Mouse (Mus musculus): Measurements from ENCODE around the gene BC029722. TPM values are rescaled to one million over a fixed set of nuclear protein-coding genes. Genes with fewer than 3 reads are reported as not detected.

Gene BC029722
- polyA plus RNA-seq (2012; rRNA removed), result 72.8 and 81.5 TPM in 2 replicates

- Histone ChIP-seq H3K27me3 (ENCODE audit: control insufficient read depth, insufficient read depth, low read length) (no peaks in the 10 kb centered on the region), H3K4me1 (ENCODE audit: control insufficient read depth, insufficient read depth, low read length) (peaks cover 41% of the 10 kb centered on the region), H3K27ac (ENCODE audit: insufficient read depth, low read length) (peak within 1 kb of the TSS; percentile 85), H3K4me3 (replicated peaks; ENCODE audit: insufficient read depth, low read depth, low read length) (peak within 1 kb of the TSS; percentile 55)
- DNase-seq, result no peak
- TF ChIP-seq POLR2A (IDR thresholded peaks at IDR 0.05; ENCODE audit: borderline replicate concordance, insufficient read depth, low read length), result no peak
- TF ChIP-seq CTCF (IDR thresholded peaks at IDR 0.05; ENCODE audit: borderline replicate concordance, insufficient read depth, low read depth, low read length), result no peak
Measured at GRCm38 (mm10) chr2:155819392-155819448, at the start of gene BC029722. TSS of gene BC029722 (minus strand) at chr2:155819426.

GRCm38 (mm10) chr2:155868320-155868719 is 49.1 kb upstream of the BC029722 start:
- WGBS, result 97% methylated on average over 8 of the region's 8 CpGs
- H3K27me3 ChIP-seq (ENCODE audit: control insufficient read depth, insufficient read depth, low read length), result no peaks in the 10 kb centered on the region
- DNase-seq, result no peak
- TF ChIP-seq POLR2A (IDR thresholded peaks at IDR 0.05; ENCODE audit: borderline replicate concordance, insufficient read depth, low read length) (no peak), CTCF (IDR thresholded peaks at IDR 0.05; ENCODE audit: borderline replicate concordance, insufficient read depth, low read depth, low read length) (no peak)
- no peak overlapping the region for H3K4me3 ChIP-seq (replicated peaks; ENCODE audit: insufficient read depth, low read depth, low read length)
- H3K27ac ChIP-seq (ENCODE audit: insufficient read depth, low read length), result no peak overlapping the region
- peaks cover 13% of the 10 kb centered on the region; the same call in 1 of the 2 replicates for H3K4me1 ChIP-seq (ENCODE audit: control insufficient read depth, insufficient read depth, low read length)

- 60% methylated on average over 11 of the region's 11 CpGs for WGBS
- DNase-seq, result no peak
- Histone ChIP-seq H3K27me3 (ENCODE audit: control insufficient read depth, insufficient read depth, low read length) (no peaks in the 10 kb centered on the region), H3K27ac (ENCODE audit: insufficient read depth, low read length) (no peak overlapping the region), H3K4me1 (ENCODE audit: control insufficient read depth, insufficient read depth, low read length) (no peaks in the 10 kb centered on the region), H3K4me3 (replicated peaks; ENCODE audit: insufficient read depth, low read depth, low read length) (no peak overlapping the region)
- TF ChIP-seq POLR2A (IDR thresholded peaks at IDR 0.05; ENCODE audit: borderline replicate concordance, insufficient read depth, low read length), result no peak
Measured at GRCm38 (mm10) chr2:155863301-155863867, 44.2 kb upstream of the BC029722 start.

- Histone ChIP-seq H3K27me3 (ENCODE audit: control insufficient read depth, insufficient read depth, low read length) (no peaks in the 10 kb centered on the region), H3K4me3 (replicated peaks; ENCODE audit: insufficient read depth, low read depth, low read length) (no peak overlapping the region), H3K4me1 (ENCODE audit: control insufficient read depth, insufficient read depth, low read length) (no peaks in the 10 kb centered on the region), H3K27ac (ENCODE audit: insufficient read depth, low read length) (no peak overlapping the region)
- 74% methylated on average over 13 of the region's 13 CpGs for WGBS
- DNase-seq, result no peak
- no peak for TF ChIP-seq POLR2A (IDR thresholded peaks at IDR 0.05; ENCODE audit: borderline replicate concordance, insufficient read depth, low read length)
Measured at GRCm38 (mm10) chr2:155862573-155863300, 43.5 kb upstream of the BC029722 start.

GRCm38 (mm10) chr2:155861581-155861980 is 42.4 kb upstream of the BC029722 start:
- Histone ChIP-seq H3K27ac (ENCODE audit: insufficient read depth, low read length) (no peak overlapping the region), H3K4me3 (replicated peaks; ENCODE audit: insufficient read depth, low read depth, low read length) (no peak overlapping the region), H3K27me3 (ENCODE audit: control insufficient read depth, insufficient read depth, low read length) (no peaks in the 10 kb centered on the region), H3K4me1 (ENCODE audit: control insufficient read depth, insufficient read depth, low read length) (no peaks in the 10 kb centered on the region)
- 92% methylated on average over 6 of the region's 6 CpGs for WGBS
- no peak for DNase-seq
- TF ChIP-seq POLR2A (IDR thresholded peaks at IDR 0.05; ENCODE audit: borderline replicate concordance, insufficient read depth, low read length) (no peak), CTCF (IDR thresholded peaks at IDR 0.05; ENCODE audit: borderline replicate concordance, insufficient read depth, low read depth, low read length) (no peak)

GRCm38 (mm10) chr2:155860102-155860501 is 40.9 kb upstream of the BC029722 start:
- no peak overlapping the region for H3K4me3 ChIP-seq (replicated peaks; ENCODE audit: insufficient read depth, low read depth, low read length)
- no peak for TF ChIP-seq CTCF (IDR thresholded peaks at IDR 0.05; ENCODE audit: borderline replicate concordance, insufficient read depth, low read depth, low read length)
- no peak for TF ChIP-seq POLR2A (IDR thresholded peaks at IDR 0.05; ENCODE audit: borderline replicate concordance, insufficient read depth, low read length)
- no peak overlapping the region for H3K27ac ChIP-seq (ENCODE audit: insufficient read depth, low read length)
- H3K27me3 ChIP-seq (ENCODE audit: control insufficient read depth, insufficient read depth, low read length), result no peaks in the 10 kb centered on the region
- 76% methylated on average over 7 of the region's 7 CpGs for WGBS
- H3K4me1 ChIP-seq (ENCODE audit: control insufficient read depth, insufficient read depth, low read length), result no peaks in the 10 kb centered on the region
- DNase-seq, result no peak

- 91% methylated on average over 5 of the region's 5 CpGs for WGBS
- DNase-seq, result no peak
Measured at GRCm38 (mm10) chr2:155852536-155852935, 33.3 kb upstream of the BC029722 start.

GRCm38 (mm10) chr2:155850120-155850519 is 30.9 kb upstream of the BC029722 start:
- Histone ChIP-seq H3K4me1 (ENCODE audit: control insufficient read depth, insufficient read depth, low read length) (no peaks in the 10 kb centered on the region), H3K27me3 (ENCODE audit: control insufficient read depth, insufficient read depth, low read length) (no peaks in the 10 kb centered on the region), H3K27ac (ENCODE audit: insufficient read depth, low read length) (no peak overlapping the region), H3K4me3 (replicated peaks; ENCODE audit: insufficient read depth, low read depth, low read length) (no peak overlapping the region)
- no peak for TF ChIP-seq POLR2A (IDR thresholded peaks at IDR 0.05; ENCODE audit: borderline replicate concordance, insufficient read depth, low read length)
- TF ChIP-seq CTCF (IDR thresholded peaks at IDR 0.05; ENCODE audit: borderline replicate concordance, insufficient read depth, low read depth, low read length), result no peak
- 70% methylated on average over 7 of the region's 7 CpGs for WGBS
- DNase-seq, result no peak

More at GRCm38 (mm10) chr2:155852536-155852935, 33.3 kb upstream of the BC029722 start:
- Histone ChIP-seq H3K4me1 (ENCODE audit: control insufficient read depth, insufficient read depth, low read length) (no peaks in the 10 kb centered on the region), H3K27ac (ENCODE audit: insufficient read depth, low read length) (no peak overlapping the region), H3K27me3 (ENCODE audit: control insufficient read depth, insufficient read depth, low read length) (no peaks in the 10 kb centered on the region), H3K4me3 (replicated peaks; ENCODE audit: insufficient read depth, low read depth, low read length) (no peak overlapping the region)
- TF ChIP-seq POLR2A (IDR thresholded peaks at IDR 0.05; ENCODE audit: borderline replicate concordance, insufficient read depth, low read length), result no peak
- no peak for TF ChIP-seq CTCF (IDR thresholded peaks at IDR 0.05; ENCODE audit: borderline replicate concordance, insufficient read depth, low read depth, low read length)

All from cerebellum, adult 2 months (tissue).